Mouse (Mus musculus) intestine, postnatal 0 days (tissue): ENCODE results near the gene Pik3r1. TPM values are rescaled to one million over a fixed set of nuclear protein-coding genes. Genes with fewer than 3 reads are reported as not detected.

Experiments
- ATAC-seq: fragments of 200-750 bp; cut with Nextera tagmentation; 2 replicates; pipeline ENCODE4 v1.8.0; 2017; ENCODE audit warnings: mild to moderate bottlenecking, moderate TSS enrichment, moderate library complexity
- H3K27ac ChIP-seq: fragments of 300-500 bp; sonication (generic); 2 replicates; pipeline ENCODE4 v1.5.1; 2014; ENCODE audit warnings: mild to moderate bottlenecking, low read depth, low read length, moderate library complexity
- H3K27me3 ChIP-seq: fragments of 300-500 bp; sonication (generic); replicated peaks from 2 replicates; pipeline ENCODE4 v1.6.1; 2014; ENCODE audit warnings: low read length, mixed read lengths; ENCODE audit not compliant: control insufficient read depth, insufficient read depth
- H3K36me3 ChIP-seq: fragments of 300-500 bp; sonication (generic); 2 replicates; pipeline ENCODE4 v1.6.1; 2014; ENCODE audit warnings: mild to moderate bottlenecking, moderate library complexity; ENCODE audit not compliant: control insufficient read depth, insufficient read depth
- H3K4me1 ChIP-seq: fragments of 300-500 bp; sonication (generic); replicated peaks from 2 replicates; pipeline ENCODE4 v1.6.1; 2014; ENCODE audit warnings: antibody characterized with exemption, low read length, mixed read lengths; ENCODE audit not compliant: control insufficient read depth, insufficient read depth
- H3K4me2 ChIP-seq: fragments of 300-500 bp; sonication (generic); replicated peaks from 2 replicates; pipeline ENCODE4 v1.6.1; 2014; ENCODE audit warnings: low read depth, mild to moderate bottlenecking, moderate library complexity
- H3K4me3 ChIP-seq: fragments of 300-500 bp; sonication (generic); 2 replicates; pipeline ENCODE4 v1.5.1; 2014; ENCODE audit warnings: low read depth, low read length
- H3K9ac ChIP-seq: fragments of 300-500 bp; sonication (generic); 2 replicates; pipeline ENCODE4 v1.6.1; 2014; ENCODE audit warnings: mild to moderate bottlenecking, low read depth, low read length
- H3K9me3 ChIP-seq: fragments of 300-500 bp; sonication (generic); 2 replicates; pipeline ENCODE4 v1.6.1; 2016; ENCODE audit warnings: mixed run types; ENCODE audit not compliant: control insufficient read depth
- CTCF ChIP-seq: sonication (generic); IDR thresholded peaks from 2 replicates; pipeline ENCODE4 v1.5.1; 2016; ENCODE audit warnings: low read depth, mild to moderate bottlenecking, control low read depth, antibody characterized with exemption, moderate library complexity
- WGBS: fragments of 180-500 bp; shearing (Covaris S2); extraction: QIAGEN DNeasy Blood & Tissue Kit; methylation state at CpG from one replicate; pipeline ENCODE4 v1.1.7; 2014; 5-methylcytosine and 5-hydroxymethylcytosine counted together
- polyA plus RNA-seq: library from polyadenylated mRNA; unstranded; fragments of >200 nt; fragmentation: Nextera tagmentation; extraction: Ambion mirVana; gene quantifications from 2 replicates; pipeline ENCODE4 v1.2.1, GENCODE M21; 2015

The Pik3r1 gene
- polyA plus RNA-seq, 1 experiment from 2014 or later, result 14.7 TPM

DNA sequence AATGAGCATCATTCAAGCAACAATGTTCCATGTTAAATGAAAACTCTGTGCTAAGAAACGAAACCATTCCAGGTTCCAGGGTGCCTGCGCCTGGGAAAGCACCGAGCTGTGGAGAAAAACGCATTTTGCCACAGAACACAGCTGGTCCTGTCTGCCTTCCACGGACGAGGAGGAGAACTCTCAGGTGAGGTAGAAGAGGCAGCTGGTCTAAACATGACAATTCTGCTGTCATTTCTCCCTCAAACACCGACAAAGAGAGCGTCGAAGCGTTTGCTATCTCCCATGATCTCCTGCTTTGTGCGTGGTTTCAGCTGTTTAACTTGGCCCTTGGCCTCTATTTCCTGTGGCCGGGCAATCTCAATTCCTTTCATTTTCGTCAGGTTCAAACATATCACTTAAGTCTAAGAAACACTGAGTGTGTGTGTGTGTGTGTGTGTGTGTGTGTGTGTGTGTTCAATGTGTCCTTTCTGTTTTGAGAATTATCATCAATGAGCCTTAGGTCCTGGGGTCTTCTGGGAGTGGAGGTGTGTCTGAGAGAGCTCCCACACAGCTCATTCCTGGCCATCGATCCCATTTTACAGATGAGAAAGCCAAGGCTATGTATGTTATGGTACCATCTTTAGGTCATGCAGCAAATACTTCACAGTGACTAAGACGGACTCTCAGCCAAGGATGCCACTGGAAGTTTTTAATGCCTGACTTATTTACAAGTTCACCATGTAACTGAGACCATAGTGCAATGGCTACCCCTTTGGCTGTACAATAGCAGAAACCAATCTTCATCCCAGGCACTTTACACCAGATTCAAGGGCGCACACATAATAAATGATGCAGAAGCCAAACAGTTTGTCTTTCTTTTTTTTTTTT lies 31.3 kb downstream of the Pik3r1 start:
- H3K4me2 ChIP-seq, result no peak overlapping the region
- H3K27me3 ChIP-seq, result no peaks in the 10 kb centered on the region
- no peaks in the 10 kb centered on the region for H3K9me3 ChIP-seq
- no peak overlapping the region for H3K9ac ChIP-seq
- H3K4me1 ChIP-seq, result peaks cover 8% of the 10 kb centered on the region
- H3K36me3 ChIP-seq, result no peaks in the 10 kb centered on the region
- no peak overlapping the region for H3K27ac ChIP-seq
- 0 out of 2 replicates have a peak, but pooled peaks have one; percentile 19 for ATAC-seq
- WGBS, result 54% methylated on average over 16 of the region's 16 CpGs
- H3K4me3 ChIP-seq, result no peak overlapping the region
- TF ChIP-seq CTCF, result no peak

- H3K36me3 ChIP-seq, result no peaks in the 10 kb centered on the region; the same call in 1 of the 2 replicates
- no peaks in the 10 kb centered on the region for H3K27me3 ChIP-seq
- H3K4me3 ChIP-seq, result no peak overlapping the region
- TF ChIP-seq CTCF, result peak; percentile 79
- H3K4me1 ChIP-seq, result peaks cover 6% of the 10 kb centered on the region; the same call in 1 of the 2 replicates
- no peak for ATAC-seq
- WGBS, result 67% methylated on average over 8 of the region's 8 CpGs
- no peak overlapping the region for H3K27ac ChIP-seq
- H3K9ac ChIP-seq, result no peak overlapping the region
- no peaks in the 10 kb centered on the region for H3K9me3 ChIP-seq
- no peak overlapping the region for H3K4me2 ChIP-seq
These were observed 32.5 kb downstream of the Pik3r1 start for GRCm38 (mm10) chr13:101735364-101736120.

GRCm38 (mm10) chr13:101734227-101734626 lies 33.8 kb downstream of the Pik3r1 start:
- ATAC-seq, result no peak
- no peak for TF ChIP-seq CTCF
- H3K27me3 ChIP-seq, result no peaks in the 10 kb centered on the region
- H3K4me3 ChIP-seq, result no peak overlapping the region
- H3K4me1 ChIP-seq, result peaks cover 2% of the 10 kb centered on the region; the same call in 1 of the 2 replicates
- no peaks in the 10 kb centered on the region; the same call in 1 of the 2 replicates for H3K36me3 ChIP-seq
- H3K9me3 ChIP-seq, result no peaks in the 10 kb centered on the region
- no peak overlapping the region for H3K4me2 ChIP-seq
- H3K27ac ChIP-seq, result no peak overlapping the region
- no peak overlapping the region for H3K9ac ChIP-seq
- WGBS, result 81% methylated on average over 7 of the region's 7 CpGs

GRCm38 (mm10) chr13:101732675-101733074 lies 35.3 kb downstream of the Pik3r1 start:
- no peaks in the 10 kb centered on the region; the same call in 1 of the 2 replicates for H3K36me3 ChIP-seq
- ATAC-seq, result no peak
- H3K27ac ChIP-seq, result no peak overlapping the region
- no peaks in the 10 kb centered on the region; the same call in 1 of the 2 replicates for H3K4me1 ChIP-seq
- no peak overlapping the region for H3K9ac ChIP-seq
- H3K4me2 ChIP-seq, result no peak overlapping the region
- TF ChIP-seq CTCF, result no peak
- 87% methylated on average over 10 of the region's 10 CpGs for WGBS
- no peaks in the 10 kb centered on the region for H3K9me3 ChIP-seq
- no peaks in the 10 kb centered on the region for H3K27me3 ChIP-seq
- no peak overlapping the region for H3K4me3 ChIP-seq

- Histone ChIP-seq H3K9me3 (no peaks in the 10 kb centered on the region), H3K4me1 (no peaks in the 10 kb centered on the region; the same call in 1 of the 2 replicates), H3K27me3 (no peaks in the 10 kb centered on the region), H3K9ac (no peak overlapping the region), H3K27ac (no peak overlapping the region), H3K4me2 (no peak overlapping the region), H3K4me3 (no peak overlapping the region), H3K36me3 (no peaks in the 10 kb centered on the region; the same call in 1 of the 2 replicates)
- no peak for ATAC-seq
- WGBS, result 59% methylated on average over 7 of the region's 7 CpGs
- TF ChIP-seq CTCF, result no peak
These were observed 36.2 kb downstream of the Pik3r1 start for GRCm38 (mm10) chr13:101731777-101732176.

DNA sequence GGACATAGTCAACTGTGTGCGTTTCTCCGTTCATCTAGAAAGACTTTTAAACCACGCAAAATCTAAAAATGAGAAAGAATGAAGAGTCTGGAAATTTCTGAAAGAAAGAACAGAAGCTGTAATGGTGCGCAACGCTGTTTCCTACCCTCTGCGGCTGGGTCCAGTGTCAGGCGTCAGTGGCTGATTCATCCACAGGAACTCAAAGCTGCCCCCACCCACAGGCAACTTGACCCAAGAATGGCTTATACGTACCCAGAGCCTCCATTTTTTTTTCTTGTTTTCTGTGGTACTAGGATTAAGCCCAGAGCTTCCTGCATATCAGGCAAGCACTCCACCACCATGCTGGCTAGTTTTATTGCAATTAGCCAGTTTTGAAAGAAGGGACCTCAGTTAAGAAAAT lies 37.7 kb downstream of the Pik3r1 start:
- TF ChIP-seq CTCF, result no peak
- no peaks in the 10 kb centered on the region; the same call in 1 of the 2 replicates for H3K36me3 ChIP-seq
- H3K27ac ChIP-seq, result no peak overlapping the region
- ATAC-seq, result no peak
- WGBS, result 90% methylated on average over 8 of the region's 8 CpGs
- H3K9ac ChIP-seq, result no peak overlapping the region
- no peak overlapping the region for H3K4me3 ChIP-seq
- no peaks in the 10 kb centered on the region for H3K27me3 ChIP-seq
- H3K4me1 ChIP-seq, result no peaks in the 10 kb centered on the region; the same call in 1 of the 2 replicates
- H3K4me2 ChIP-seq, result no peak overlapping the region
- H3K9me3 ChIP-seq, result no peaks in the 10 kb centered on the region
